Mouse (Mus musculus) adrenal gland, postnatal 10 days (tissue): Measurements from ENCODE around the gene Them7. TPM values are rescaled to one million over a fixed set of nuclear protein-coding genes. Genes with fewer than 3 reads are reported as not detected.
A peak's percentile ranks its signal among the peaks of the same experiment; 100 is the strongest.

ENCODE experiments used
- DNase-seq: peaks from one replicate; pipeline ENCODE4 v3.0.0; 2021; ENCODE audit warnings: mixed read lengths
- total RNA-seq, 2 experiments: library from RNA; stranded (reverse); gene quantifications; 2 replicates each; pipeline ENCODE4 v1.2.3; 2021

The Them7 gene
- total RNA-seq, 2 experiments from 2014 or later, result 2.2 to 3.8 TPM

DNA sequence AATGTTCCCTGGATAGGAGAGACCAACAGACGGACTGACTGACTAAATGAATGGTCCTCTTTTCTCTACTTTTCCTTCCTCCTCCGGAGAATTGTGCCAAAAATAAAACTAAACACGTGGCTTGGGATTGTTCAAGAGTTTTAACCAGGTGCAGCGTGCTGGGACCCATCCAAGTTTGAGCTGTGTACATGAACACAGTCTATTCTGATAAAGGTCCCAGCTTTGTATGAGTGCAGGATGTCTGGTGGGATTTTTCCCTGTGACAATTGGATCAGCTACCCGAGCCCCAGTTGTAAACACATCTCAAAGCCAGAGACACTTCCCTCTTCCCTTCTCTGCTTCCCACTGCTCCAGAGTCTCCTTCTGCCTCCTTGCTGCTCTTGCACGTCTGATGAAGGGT is 10.2 kb downstream of the Them7 start:
- no peak for DNase-seq

DNA sequence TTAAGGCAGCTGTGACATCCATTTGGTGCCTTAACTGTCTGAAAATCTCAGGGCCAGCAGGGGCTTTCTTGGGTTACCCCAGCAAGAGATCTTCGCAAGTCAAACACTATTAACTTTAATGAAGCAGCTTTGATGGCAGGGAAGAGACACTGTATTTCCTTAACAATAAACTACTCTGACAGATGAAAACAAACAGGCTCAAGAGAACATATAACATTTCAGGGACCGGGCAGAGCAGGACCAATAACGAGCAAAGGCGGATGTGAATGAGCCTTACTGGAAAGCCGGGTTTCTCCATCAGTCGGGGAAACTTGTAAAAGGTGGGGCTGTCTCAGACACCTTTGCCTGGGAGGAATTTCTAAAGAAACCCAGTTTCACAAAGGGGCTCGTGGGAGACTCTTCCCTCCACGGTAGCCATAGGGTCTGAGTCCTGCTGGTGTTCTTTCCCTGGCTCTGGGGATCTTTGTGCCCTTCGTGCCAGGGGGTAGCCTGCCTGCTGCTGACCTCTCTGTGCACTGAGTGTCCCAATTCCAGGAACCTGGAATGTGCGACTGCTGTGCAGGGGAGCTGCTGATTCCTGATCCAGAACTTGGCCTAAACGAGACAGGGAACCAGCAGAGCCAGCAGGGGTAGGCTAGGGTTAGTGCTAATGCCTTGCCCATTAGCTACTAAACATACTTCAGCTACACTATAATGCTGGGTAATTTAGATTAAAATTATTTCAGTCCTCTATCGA is 11.4 kb downstream of the Them7 start:
- DNase-seq, result no peak

DNA sequence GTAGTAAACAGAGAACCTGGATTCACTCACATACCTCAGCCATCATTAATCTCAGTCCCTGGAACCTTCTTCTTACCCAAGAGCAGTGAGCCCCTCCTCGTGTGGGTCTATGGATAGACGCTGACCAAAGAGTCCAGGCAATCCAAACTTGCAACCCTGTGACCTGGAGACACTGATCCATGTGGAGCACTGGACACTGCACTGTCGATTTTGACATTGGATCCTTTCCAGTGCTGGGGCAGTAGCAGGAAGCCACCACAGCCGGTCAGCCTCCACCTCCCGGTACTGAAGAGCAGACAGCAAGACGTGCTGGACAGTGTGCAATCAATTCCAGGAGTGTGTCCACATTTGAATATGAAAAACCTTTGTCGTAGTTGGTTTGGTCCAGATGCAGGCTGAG is 13.3 kb downstream of the Them7 start:
- DNase-seq, result no peak

DNA sequence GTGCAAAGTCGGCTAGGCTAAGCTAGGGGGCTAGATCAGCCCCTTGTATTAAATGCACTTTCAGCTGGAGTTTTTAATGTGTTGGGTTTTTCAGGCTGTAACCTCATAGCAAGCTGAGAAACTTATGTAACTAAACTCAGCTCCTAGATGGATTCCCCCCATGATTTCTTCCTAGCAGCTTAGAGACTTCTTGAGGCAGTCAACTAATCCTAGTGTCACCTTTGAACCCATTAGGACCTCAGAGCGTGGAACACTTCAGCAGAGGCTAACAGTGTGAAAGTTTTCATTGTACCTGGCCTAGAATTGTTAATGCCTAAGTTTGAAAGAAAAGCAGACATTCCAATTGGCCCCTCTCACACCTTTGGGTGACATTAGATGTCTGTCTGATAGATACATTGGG is 13.7 kb downstream of the Them7 start:
- DNase-seq, result no peak

DNA sequence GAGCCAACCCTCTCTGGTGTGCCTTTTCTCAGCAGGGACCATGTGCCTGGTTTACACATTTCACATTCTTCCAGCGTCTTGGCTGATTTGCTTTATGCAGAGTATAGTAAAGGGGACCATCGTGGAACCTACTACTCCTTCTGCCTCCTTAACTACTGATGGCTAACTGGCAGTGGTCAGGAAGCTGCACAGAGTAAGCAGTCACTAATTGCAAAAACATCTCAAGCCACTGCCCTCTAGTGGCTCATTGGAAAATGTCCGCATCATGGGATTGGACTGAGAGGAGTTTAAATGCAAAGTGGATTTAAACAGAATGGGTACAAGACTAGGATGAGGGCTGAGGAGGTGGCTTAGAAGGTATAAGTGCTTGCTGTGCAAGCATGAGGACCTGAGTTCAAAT is 14.7 kb downstream of the Them7 start:
- peak; percentile 37 for DNase-seq

DNA sequence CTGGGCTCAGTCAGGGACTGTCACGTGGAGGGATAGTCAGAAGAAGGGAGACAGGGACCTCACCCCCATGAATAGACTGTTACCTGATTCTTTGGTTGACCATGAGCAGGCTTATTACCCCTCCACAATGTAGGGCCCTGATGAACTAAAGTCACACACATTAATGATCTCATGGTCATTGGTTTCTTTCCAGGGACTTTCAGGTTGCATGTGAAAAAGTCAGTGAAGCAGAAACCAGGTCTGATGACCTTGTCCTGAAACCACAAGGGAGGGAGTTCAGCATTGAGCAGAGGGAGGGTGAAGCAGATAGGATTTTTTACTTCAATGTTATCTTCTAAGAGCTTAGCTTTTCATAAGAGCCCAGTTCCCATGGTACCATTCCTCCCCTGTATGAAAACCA is 16.5 kb downstream of the Them7 start:
- DNase-seq, result no peak

DNA sequence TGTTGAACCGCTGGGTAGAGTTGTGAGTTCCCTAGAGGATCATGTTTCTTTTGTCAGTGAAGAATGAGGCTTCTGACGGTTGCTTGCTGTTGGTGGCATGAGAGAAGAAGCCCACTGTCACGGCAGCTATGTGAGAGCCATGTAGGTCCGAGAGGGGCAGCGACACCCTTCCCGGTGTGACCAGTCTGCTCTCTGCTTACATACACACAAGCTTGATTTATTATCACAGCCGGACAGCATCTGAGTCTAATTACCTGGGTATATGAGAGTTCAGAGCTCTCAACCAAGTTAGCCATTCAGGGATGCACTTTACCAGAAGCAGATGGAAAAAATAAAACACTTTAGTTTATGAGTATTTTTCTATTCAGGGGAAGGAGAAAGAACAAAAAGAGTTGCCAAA is 18.8 kb downstream of the Them7 start:
- no peak for DNase-seq

DNA sequence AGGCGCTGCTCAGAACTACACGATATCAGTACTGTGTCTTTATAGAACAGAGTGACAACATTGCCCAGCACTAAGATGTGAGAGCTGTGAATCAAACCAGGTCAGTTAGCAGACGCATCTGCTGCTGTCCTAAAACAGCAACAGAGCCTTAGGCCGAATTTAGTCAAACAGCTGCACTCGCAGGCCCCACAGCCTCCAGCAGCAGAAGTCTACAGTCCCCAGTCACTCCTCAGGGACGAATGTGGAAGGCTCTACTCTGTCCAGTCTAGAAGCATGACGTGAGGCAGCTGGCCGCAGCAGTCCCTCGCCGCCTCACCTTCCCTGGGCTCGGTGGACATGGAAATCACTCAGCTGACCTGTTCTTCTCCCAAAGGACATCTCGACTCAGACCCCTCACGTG is 20.6 kb downstream of the Them7 start:
- no peak for DNase-seq

DNA sequence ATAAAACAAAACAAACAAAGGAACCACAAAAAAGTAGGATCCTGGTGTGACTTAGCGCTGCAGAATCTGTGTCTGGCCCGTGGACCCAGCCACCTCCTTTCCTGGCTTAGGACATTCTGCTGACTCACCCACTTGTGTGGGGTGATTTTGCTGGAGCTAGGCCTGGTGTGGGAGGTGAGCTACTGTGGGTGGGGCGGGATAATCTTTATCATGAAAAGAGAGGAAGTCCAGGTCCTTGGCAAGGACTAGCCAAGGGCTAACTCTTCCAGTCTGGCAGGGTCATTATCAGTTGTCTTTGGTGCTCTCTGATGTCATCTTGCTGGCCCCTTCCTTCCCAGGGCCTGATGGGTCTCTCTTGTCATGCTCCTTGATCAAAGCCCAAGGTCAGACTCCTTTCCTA is 27.9 kb downstream of the Them7 start:
- peak; percentile 12 for DNase-seq

DNA sequence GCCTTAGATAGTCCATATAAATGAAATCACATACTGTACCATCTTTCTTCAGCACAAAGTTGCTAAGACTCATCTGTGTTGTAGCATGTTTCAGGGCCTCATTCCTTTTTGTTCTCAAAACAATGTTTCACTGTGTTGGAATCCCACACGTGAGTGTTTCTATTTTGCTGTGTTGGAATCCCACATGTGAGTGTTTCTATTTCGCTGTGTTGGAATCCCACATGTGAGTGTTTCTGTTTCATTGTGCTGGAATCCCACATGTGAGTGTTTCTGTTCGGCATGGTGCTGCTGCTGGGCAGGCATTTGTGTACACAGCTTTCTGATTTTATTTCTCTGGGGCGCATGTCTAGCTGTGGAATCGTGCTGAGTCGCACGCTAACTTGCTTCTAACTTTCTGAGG is 28.7 kb downstream of the Them7 start:
- no peak for DNase-seq

DNA sequence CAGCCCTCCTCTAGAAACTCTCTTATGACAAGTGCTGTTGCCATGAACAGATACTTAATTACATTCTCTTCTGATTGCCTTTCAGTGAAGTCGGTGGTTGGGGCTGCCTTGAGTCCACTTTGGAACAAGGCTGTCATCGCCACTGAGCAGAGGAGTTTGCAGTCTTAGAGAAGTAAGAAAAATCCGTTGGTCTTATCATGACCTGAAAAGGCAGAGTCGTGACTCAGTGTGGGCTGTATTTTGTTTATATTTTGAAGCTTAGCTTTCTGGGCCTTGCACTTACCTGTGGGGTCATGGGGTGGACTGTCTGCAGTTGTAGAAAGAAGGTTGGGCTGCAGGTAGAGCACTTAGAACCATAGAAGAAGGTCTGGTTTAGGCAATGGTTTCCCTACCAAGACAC is 31.3 kb downstream of the Them7 start:
- DNase-seq, result no peak

DNA sequence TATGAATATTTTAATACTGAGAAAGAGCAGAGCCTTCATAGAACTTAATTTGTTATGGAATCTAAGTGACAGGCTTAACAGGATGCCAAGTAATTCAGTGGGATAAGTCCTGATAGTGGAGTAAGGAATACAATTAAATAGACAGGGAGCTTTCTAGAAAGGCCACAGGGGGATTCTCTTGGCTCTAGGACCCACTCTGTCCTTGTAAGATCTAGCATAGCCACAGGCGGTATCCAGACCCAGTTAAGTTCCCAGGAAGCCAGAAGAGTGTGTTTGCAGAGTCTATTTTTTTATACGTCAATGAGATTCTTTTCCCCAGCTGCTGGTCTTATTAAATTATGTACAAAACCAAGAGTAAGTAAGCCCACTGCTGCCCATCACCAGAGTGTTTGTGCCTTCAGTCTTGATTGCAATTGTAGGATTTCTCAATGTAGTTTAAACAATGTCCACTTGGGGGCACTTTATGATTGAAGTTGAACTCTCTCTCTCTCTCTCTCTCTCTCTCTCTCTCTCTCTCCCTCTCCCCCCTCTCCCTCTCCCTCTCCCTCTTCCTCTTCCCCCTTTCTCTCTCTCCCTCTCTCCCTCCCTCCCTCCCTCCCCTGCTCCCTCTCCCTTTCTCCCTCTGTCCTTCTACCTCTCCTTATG is 32.4 kb downstream of the Them7 start:
- DNase-seq, result no peak

DNA sequence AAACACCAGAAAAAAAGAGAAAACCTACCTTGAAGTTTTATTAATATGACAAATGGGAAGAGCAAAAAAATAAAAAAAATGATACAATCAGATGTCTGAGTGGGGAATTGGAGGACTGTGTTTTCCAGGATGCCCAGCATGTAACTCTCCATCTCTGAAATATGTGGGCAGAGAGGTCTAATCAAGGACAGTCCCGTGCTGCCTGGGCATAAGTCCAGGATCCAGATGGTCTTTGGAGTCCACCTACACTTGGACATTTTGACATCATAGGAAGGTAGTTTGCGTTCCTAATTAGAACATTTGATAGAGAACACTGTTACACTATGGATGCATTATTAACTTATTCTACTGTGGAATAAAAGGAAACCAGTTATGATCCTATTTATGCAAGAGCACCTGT is 33.3 kb downstream of the Them7 start:
- no peak for DNase-seq

DNA sequence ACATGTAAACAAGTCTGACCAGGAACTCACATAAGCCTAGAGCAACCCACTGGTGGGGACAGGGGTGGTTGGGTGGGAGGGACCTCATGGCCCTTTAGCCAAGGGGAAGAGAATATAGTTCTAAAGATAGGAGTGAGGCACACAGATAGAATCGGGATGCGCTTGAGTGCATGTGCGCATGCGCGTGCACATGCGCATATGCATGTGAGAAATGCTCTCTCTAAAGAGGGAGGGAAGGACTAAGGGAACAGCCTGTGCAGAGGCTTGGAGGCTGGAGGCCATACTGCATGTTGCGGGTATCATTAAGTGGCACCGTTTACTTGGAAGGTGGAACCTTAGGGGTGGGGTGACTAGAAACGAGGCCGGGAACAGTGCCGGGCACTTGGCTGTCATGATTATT is 37.2 kb downstream of the Them7 start:
- no peak for DNase-seq

DNA sequence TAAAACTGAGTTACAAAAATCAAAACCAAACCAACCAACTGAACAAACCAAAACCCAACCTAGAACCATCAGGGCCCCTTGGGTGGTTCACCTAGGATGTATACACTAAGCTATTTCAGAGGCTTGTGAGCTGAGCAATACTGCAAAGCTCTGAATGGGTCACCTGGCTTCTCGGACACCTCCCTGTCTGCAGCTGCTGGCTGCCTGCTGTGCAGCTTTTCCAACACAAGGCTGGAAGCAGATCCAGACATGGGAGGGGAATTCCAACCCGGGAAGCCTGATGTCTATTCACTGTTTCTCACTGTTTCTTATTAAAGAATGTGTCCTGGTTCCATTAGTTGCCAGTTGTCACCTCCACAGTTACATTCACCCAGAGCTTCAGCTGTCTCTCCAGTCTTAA is 39.1 kb downstream of the Them7 start:
- no peak for DNase-seq

DNA sequence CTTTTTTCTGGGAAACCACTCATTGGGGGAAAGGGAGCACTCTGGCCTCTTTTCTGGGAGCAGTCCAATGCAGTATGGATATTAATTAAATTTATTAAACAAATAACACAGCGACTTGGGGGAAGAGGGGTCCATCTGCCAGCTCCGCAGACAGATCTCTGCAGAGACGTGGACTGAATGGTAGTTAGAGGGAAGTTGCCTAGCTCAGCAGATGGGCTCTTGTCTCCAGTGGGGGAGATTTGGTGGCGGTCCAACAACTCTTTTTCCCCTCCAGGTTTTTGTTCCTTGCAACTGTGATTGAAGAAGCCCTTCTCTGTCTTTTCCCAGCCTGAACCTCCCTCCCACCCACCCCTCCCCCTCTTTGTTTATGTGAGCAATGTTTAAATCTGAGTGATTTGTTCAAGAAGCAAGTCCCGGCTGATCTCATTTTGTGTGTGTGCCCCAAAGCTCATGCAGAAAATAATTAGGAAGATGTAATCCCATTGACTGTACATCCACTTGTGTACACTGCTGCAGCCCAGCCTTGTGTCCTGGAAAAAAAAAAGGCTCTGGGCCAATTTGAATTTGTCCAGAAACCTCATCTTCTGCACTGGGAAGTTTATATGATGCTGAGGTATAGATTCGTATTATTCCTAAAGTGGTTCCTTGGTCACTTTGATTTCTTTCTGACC is 58.4 kb downstream of the Them7 start:
- DNase-seq, result no peak

DNA sequence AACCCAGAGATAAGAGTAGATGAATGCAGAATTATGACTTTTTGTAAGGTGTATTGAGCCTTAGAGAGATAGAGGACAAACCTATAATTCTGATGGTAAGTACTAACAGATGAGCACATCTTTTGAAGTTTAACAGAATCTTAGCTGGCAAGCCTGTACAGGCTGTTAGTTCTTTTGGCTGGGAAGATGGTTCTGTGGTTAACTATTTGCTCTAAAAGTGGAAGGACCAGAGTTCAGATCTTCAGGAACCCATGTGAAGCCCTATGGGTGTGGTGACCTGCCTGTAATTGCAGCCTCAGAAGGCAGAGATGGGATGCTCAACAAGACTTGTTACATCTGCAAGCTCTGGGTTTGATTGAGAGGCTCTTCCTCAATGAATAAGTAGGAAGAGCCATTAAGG is 59.7 kb downstream of the Them7 start:
- DNase-seq, result no peak

DNA sequence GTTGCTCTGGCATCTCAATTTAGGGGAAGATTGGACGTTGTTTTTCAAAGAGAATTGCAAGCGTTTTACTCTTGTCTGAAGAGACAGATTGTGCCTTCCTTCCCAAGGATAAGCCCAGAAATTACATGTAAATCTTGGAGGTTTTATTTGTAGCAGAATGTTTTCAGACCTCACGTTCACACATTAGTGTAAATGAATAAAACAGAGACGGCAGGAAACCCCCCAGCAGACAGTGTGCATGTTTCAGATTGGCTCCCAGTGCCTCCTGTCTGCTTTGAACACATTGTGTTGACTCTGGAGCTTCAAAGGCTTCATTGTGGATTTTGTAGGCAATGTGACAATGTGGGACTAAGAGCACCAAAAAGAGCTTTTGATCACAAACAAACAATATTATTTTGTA is 60.7 kb downstream of the Them7 start:
- DNase-seq, result no peak

DNA sequence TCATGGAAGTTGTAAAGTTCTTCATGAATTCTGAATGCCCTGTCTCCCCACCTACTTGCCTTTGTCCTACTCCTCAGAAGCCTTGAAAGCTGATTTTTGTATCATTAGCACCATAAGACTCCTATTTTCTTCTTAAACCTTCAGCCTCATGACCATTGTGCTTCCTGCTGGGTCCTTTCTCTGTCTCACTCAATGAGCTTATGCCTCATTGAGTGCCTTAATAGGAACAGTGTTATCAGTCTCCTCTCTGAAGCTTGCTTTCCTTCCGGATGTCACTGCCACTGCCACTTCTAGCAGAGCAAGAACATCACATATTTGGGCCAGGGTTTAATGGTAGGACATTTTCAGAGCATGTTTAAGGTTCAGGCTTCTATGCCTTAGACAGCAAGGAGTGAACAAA is 71.7 kb downstream of the Them7 start:
- DNase-seq, result no peak

DNA sequence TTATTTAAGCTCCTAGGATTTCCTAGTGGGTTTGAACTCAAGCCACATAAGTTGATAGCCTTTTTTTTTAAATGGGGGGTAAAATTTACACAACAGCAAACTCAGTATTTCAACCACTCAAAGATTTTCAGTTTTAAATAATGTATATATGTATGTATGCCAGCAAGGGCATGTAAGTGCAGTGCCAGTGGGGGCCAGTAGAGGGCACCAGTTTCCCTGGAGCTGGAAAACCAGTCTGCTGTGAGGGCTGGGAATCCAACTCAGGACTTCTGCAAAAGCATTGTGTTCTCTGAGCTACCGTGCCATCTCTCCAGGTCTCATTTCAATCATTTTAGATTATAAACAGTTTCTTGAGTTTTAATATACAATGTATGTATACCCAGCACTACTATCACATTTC is 74.8 kb downstream of the Them7 start:
- DNase-seq, result no peak

DNA sequence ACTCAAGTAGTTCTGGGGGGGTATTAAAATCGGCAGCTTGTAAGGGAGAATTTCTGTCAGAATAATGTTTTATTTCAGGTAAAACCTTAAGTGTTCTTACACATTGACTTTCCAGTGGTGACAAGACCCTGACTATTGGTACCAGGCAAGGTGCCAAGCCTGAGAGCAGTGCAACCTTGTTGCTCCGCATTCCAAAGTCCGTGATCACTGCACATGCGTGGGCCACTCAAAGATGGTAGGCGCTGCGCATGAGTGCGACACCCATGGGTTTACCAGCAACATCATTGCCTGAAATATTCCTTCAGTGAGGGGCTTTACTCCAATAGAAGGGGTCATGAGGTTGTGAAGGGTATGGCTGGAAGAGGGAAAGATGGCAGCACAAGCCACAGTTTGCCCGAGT is 77.0 kb downstream of the Them7 start:
- DNase-seq, result no peak

DNA sequence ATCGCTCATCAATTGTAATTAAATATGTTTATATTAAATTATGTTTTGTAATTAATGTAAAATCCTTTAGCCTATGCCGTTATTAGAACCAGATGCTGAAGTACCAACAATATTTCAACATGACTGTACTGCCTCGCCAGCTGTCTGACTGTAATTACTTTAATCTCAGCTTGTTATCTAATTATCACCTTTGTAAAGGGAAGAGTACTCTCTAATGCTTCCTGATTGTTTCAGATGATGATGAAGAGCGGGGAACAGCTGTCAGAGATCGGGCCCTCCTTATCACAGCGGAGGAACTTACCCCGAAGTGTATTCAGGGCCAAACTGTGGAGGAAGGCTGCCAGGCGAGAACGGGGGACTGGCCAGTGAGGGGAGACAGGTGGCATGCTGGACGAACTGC is 77.4 kb downstream of the Them7 start:
- DNase-seq, result no peak

DNA sequence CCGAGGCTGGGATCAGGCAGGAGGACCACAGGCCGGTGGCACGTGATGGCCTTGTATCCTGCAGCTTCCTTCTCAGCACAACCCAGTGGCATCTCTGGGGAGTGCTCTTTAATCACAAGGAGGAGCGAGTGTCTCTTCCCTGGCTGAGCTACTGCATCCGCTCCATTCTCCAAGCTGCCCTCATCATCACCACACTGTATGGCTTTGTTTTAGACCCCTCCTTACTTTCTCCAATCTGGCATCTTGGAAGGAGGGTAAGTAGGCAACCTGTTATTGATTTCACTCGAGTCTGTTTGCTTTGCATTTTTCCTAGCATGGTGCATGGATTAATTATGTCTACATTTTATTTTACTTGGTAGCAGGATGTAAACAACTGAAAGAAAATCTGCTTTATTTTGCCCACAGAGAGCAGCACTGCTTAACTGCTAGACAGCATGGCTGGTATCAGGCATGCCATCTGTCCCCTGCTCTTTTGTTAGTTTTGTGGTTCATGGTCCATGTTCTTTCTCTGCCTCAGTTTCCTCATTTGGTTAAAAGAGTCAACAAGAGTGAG is 79.9 kb downstream of the Them7 start:
- no peak for DNase-seq

DNA sequence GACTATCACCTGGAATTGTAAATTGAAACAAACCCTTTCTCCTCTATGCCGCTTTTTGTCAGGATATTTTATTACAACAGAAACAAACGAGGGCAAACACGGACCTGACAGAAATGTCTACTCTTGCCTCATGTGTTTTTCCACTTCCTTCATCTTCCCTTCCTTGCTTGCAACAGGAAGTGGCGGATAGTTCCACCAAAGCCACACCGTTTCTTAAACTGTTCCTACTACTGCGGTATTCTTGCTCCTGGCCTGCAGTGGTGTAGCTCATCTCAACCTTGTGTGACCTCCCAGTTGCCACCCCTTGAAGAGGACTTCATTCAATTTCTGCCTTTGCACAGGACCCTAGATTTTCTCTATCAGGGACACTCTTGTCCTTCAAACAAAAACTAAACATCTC is 81.8 kb downstream of the Them7 start:
- DNase-seq, result no peak
